Mouse (Mus musculus) MEL (cell line): ENCODE results near the gene Lasp1. TPM values are rescaled to one million over a fixed set of nuclear protein-coding genes. Genes with fewer than 3 reads are reported as not detected.

Source experiments
- DNase-seq: peaks from one replicate; pipeline ENCODE4 v3.0.0; 2011; ENCODE audit warnings: low read depth, low spot score
- H3K27ac ChIP-seq: 2 replicates; pipeline ENCODE4 v1.5.1; 2012; ENCODE audit warnings: low read depth, mild to moderate bottlenecking, control low read depth, low read length, moderate library complexity; ENCODE audit not compliant: control insufficient read depth
- H3K27me3 ChIP-seq, 2 experiments: fragments of 150-350 bp in 1 of 2; sonication (generic) in 1 of 2; 2 replicates each; pipeline ENCODE4 v1.6.1; 2012; ENCODE audit warnings: low read length in 2 of 2, mild to moderate bottlenecking in 2 of 2, improper control_type of control experiment in 1 of 2, moderate library complexity in 1 of 2; ENCODE audit not compliant: insufficient read depth in 2 of 2, control insufficient read depth in 1 of 2
- H3K36me3 ChIP-seq, 2 experiments: 2 replicates each; pipeline ENCODE4 v1.6.1; 2012 to 2014; ENCODE audit warnings: low read length in 2 of 2, improper control_type of control experiment in 1 of 2, inconsistent platforms in 1 of 2, mild to moderate bottlenecking in 1 of 2; ENCODE audit not compliant: insufficient read depth in 2 of 2, control insufficient read depth in 1 of 2
- H3K4me1 ChIP-seq, 2 experiments: fragments of 150-350 bp in 1 of 2; sonication (generic) in 1 of 2; 2 replicates each; pipeline ENCODE4 v1.6.1; 2012; ENCODE audit warnings: low read length in 2 of 2, improper control_type of control experiment in 1 of 2, mild to moderate bottlenecking in 1 of 2; ENCODE audit not compliant: insufficient read depth in 2 of 2, control insufficient read depth in 1 of 2
- H3K4me3 ChIP-seq, 2 experiments: fragments of 150-350 bp in 1 of 2; sonication (generic) in 1 of 2; 2 replicates each; pipeline ENCODE4 v1.5.1; 2012; ENCODE audit warnings: low read depth in 2 of 2, low read length in 2 of 2, mild to moderate bottlenecking in 2 of 2, moderate library complexity in 2 of 2, control low read depth in 1 of 2, improper control_type of control experiment in 1 of 2; ENCODE audit not compliant: control insufficient read depth in 1 of 2, insufficient read depth in 1 of 2
- H3K79me2 ChIP-seq: 2 replicates; pipeline ENCODE4 v1.6.1; 2012; ENCODE audit warnings: mild to moderate bottlenecking, low read length, moderate library complexity; ENCODE audit not compliant: control insufficient read depth, poor library complexity, insufficient read depth
- H3K9ac ChIP-seq: 2 replicates; pipeline ENCODE4 v1.6.1; 2012; ENCODE audit warnings: low read depth, mild to moderate bottlenecking, control low read depth, low read length, moderate library complexity; ENCODE audit not compliant: control insufficient read depth, poor library complexity, severe bottlenecking
- H3K9me3 ChIP-seq: fragments of 150-350 bp; sonication (generic); replicated peaks from 2 replicates; pipeline ENCODE4 v1.6.1; 2012; ENCODE audit warnings: mild to moderate bottlenecking, low read length, improper control_type of control experiment, moderate library complexity; ENCODE audit not compliant: insufficient read depth
- BHLHE40 ChIP-seq: IDR thresholded peaks from 2 replicates; pipeline ENCODE4 v1.6.1; 2012; ENCODE audit warnings: low read depth, mild to moderate bottlenecking, inconsistent platforms, low read length, improper control_type of control experiment, borderline replicate concordance
- CHD1 ChIP-seq: IDR thresholded peaks from 2 replicates; pipeline ENCODE4 v1.6.1; 2012; ENCODE audit warnings: low read depth, mild to moderate bottlenecking, inconsistent platforms, low read length, improper control_type of control experiment
- CHD2 ChIP-seq: IDR thresholded peaks from 2 replicates; pipeline ENCODE4 v1.6.1; 2011; ENCODE audit warnings: low read length, improper control_type of control experiment
- CTCF ChIP-seq, 3 experiments: IDR thresholded peaks in 2 of 3; conservative IDR thresholded peaks in 1 of 3; 2 replicates each; pipeline ENCODE4 v1.5.1; 2011 to 2012; ENCODE audit warnings: low read length in 3 of 3, low read depth in 2 of 3, mild to moderate bottlenecking in 2 of 3, improper control_type of control experiment in 1 of 3, inconsistent platforms in 1 of 3, mixed read lengths in 1 of 3, moderate library complexity in 1 of 3; ENCODE audit not compliant: control insufficient read depth in 1 of 3, insufficient read depth in 1 of 3, poor library complexity in 1 of 3, severe bottlenecking in 1 of 3
- EP300 ChIP-seq, 2 experiments: IDR thresholded peaks; 2 replicates each; pipeline ENCODE4 v1.6.1; 2011; ENCODE audit warnings: improper control_type of control experiment in 2 of 2, low read length in 2 of 2, low read depth in 1 of 2, mild to moderate bottlenecking in 1 of 2
- ETS1 ChIP-seq: IDR thresholded peaks from 2 replicates; pipeline ENCODE4 v1.6.1; 2012; ENCODE audit warnings: low read depth, mild to moderate bottlenecking, inconsistent platforms, low read length, improper control_type of control experiment, moderate library complexity
- GABPA ChIP-seq: IDR thresholded peaks from 2 replicates; pipeline ENCODE4 v1.6.1; 2012; ENCODE audit warnings: low read depth, mild to moderate bottlenecking, inconsistent platforms, low read length, improper control_type of control experiment, moderate library complexity
- JUND ChIP-seq: IDR thresholded peaks from 2 replicates; pipeline ENCODE4 v1.6.1; 2011; ENCODE audit warnings: low read depth, mild to moderate bottlenecking, improper control_type of control experiment, low read length
- KAT2A ChIP-seq: conservative IDR thresholded peaks from 2 replicates; pipeline ENCODE4 v1.6.1; 2012; ENCODE audit warnings: low read depth, low read length, improper control_type of control experiment, inconsistent platforms
- MAZ ChIP-seq: IDR thresholded peaks from 2 replicates; pipeline ENCODE4 v1.6.1; 2012; ENCODE audit warnings: low read depth, mild to moderate bottlenecking, inconsistent platforms, low read length, improper control_type of control experiment
- MEF2A ChIP-seq: IDR thresholded peaks from 2 replicates; pipeline ENCODE4 v1.6.1; 2014; ENCODE audit warnings: low read depth, mild to moderate bottlenecking, inconsistent platforms, low read length, improper control_type of control experiment; ENCODE audit not compliant: poor library complexity, insufficient replicate concordance, severe bottlenecking; ENCODE audit errors: extremely low read depth
- MXI1 ChIP-seq: IDR thresholded peaks from 2 replicates; pipeline ENCODE4 v1.6.1; 2011; ENCODE audit warnings: mild to moderate bottlenecking, low read depth, low read length, improper control_type of control experiment
- POLR2AphosphoS2 ChIP-seq: IDR thresholded peaks from 2 replicates; pipeline ENCODE4 v1.6.1; 2011; ENCODE audit warnings: low read length, improper control_type of control experiment
- POLR2AphosphoS5 ChIP-seq: IDR thresholded peaks from 2 replicates; pipeline ENCODE4 v1.6.1; 2012; ENCODE audit warnings: low read depth, borderline replicate concordance, mild to moderate bottlenecking, inconsistent platforms, low read length, moderate library complexity, mixed read lengths
- RCOR1 ChIP-seq: IDR thresholded peaks from 2 replicates; pipeline ENCODE4 v1.6.1; 2012; ENCODE audit warnings: low read depth, mild to moderate bottlenecking, inconsistent platforms, low read length, improper control_type of control experiment
- SIN3A ChIP-seq: IDR thresholded peaks from 2 replicates; pipeline ENCODE4 v1.6.1; 2012; ENCODE audit warnings: low read length, improper control_type of control experiment, inconsistent platforms
- UBTF ChIP-seq: IDR thresholded peaks from 2 replicates; pipeline ENCODE4 v1.6.1; 2012; ENCODE audit warnings: low read depth, mild to moderate bottlenecking, inconsistent platforms, low read length, improper control_type of control experiment, moderate library complexity, borderline replicate concordance; ENCODE audit not compliant: insufficient read depth
- ZMIZ1 ChIP-seq: IDR thresholded peaks from 2 replicates; pipeline ENCODE4 v1.6.1; 2012; ENCODE audit warnings: low read depth, mild to moderate bottlenecking, inconsistent platforms, low read length, improper control_type of control experiment, moderate library complexity
- ZNF384 ChIP-seq: IDR thresholded peaks from 2 replicates; pipeline ENCODE4 v1.6.1; 2012; ENCODE audit warnings: low read depth, mild to moderate bottlenecking, inconsistent platforms, low read length, improper control_type of control experiment
- polyA plus RNA-seq, 2 experiments: library from polyadenylated mRNA; stranded (reverse) in 1 of 2; unstranded in 1 of 2; fragments of >175 nt in 1 of 2; fragments of >200 nt in 1 of 2; gene quantifications; 2 replicates each; pipeline versions ENCODE4 v1.2.1 to v1.2.4; 2012; ENCODE audit warnings: low replicate concordance in 2 of 2, low read depth in 1 of 2; ENCODE audit not compliant: insufficient read length in 2 of 2, insufficient read depth in 1 of 2, missing spikeins in 1 of 2
- total RNA-seq: library from RNA; depleted of rRNA; stranded (reverse); fragments of 300-350 nt; gene quantifications from 2 replicates; pipeline ENCODE4 v1.2.3, GENCODE M21; 2012

Gene Lasp1
- total and polyA plus RNA-seq, 3 experiments: 13.3 to 38.7 TPM; not detected in 1

DNA sequence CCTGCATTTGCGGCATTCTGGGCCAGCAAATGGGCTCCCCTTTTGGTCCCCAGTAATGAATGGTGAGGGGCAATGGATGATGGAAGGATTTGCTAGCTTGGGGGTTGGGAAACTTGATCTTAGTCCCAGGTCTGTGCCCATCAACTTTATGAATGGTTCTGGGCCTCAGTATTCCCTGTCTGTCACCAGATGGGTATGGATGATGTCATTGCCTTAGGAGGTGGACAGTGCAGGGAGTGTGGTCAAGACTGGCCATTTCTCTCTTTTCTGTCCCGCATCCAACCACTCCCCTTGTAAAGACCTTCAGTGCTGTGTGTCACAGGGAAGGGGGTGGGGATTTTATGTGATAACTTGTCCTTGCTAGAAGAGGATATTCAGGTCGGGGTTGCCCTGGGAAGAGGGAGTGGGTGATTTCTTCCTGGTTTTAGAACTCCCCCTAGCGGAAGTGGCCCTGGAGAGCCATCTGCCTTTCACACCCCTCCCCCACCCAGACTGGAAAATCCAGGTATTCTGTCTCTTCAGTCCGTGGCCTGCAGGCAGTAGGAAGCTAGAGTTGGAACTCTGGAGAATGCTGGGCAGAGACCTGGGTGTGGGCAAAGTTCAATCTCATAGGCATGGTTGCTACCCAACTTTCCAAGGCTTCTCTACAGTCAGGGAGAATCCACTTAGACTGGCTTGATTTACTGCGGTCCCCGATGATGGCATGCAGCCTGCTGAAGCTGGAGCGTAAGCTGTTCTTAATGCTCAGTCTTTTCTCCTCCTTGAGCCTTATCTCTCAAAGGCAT lies 2.8 kb downstream of the Lasp1 start (continued):
- TF ChIP-seq ZNF384 (no peak), JUND (no peak), UBTF (no peak), MXI1 (no peak), EP300 (IDR thresholded peaks at IDR 0.05; ENCODE audit: low read depth in 1 of 2, low read length in 2 of 2) (no peak), KAT2A (no peak), CHD2 (0 out of 2 replicates have a peak, but pooled peaks have one; percentile 34)

DNA sequence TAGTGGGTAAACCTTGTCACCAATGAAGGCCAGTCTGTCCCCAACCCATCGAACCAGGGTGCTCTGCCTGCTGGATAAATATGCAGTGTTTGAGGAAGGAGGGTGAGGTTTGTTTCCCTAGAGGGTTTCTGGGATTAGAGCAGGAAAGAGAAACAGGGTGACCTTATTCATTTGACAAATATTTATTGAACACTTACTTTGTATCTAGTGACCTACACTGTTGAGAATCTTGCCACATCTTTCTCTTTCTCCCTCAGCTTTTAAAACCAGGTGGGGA lies 3.3 kb downstream of the Lasp1 start:
- Histone ChIP-seq H3K4me3 (no peak overlapping the region), H3K9ac (no peak overlapping the region), H3K36me3 (peaks cover 0 to 12% of the 10 kb centered on the region in 2 experiments; a peak in 2 of 4 replicates), H3K4me1 (peaks cover 2 to 18% of the 10 kb centered on the region in 2 experiments; a peak in 3 of 4 replicates), H3K27ac (no peak overlapping the region)
- TF ChIP-seq ETS1: no peak
- no peak for TF ChIP-seq BHLHE40
- TF ChIP-seq UBTF: no peak
- TF ChIP-seq CTCF (IDR thresholded peaks at IDR 0.05 in 2 of 3, conservative IDR thresholded peaks at IDR 0.05 in 1 of 3; ENCODE audit: control insufficient read depth in 1 of 3, insufficient read depth in 1 of 3, low read depth in 2 of 3, low read length in 3 of 3, poor library complexity in 1 of 3, severe bottlenecking in 1 of 3): no peak
- TF ChIP-seq POLR2AphosphoS2: no peak
- no peak for TF ChIP-seq ZMIZ1
- TF ChIP-seq RCOR1: no peak
- TF ChIP-seq POLR2AphosphoS5: no peak
- TF ChIP-seq MEF2A: no peak
- no peak for TF ChIP-seq CHD1
- no peak for TF ChIP-seq GABPA
- no peak for TF ChIP-seq JUND
- TF ChIP-seq SIN3A: no peak
- no peak for TF ChIP-seq MAZ
- TF ChIP-seq, all 39 proteins: peak for 0
- Histone ChIP-seq H3K27me3 (no peaks in the 10 kb centered on the region), H3K79me2 (peaks cover 13% of the 10 kb centered on the region; the same call in 1 of the 2 replicates), H3K9me3 (no peaks in the 10 kb centered on the region)
- DNase-seq: no peak
